Mouse (Mus musculus) myocyte (in vitro differentiated cells): ENCODE measurements at regions not wholly inside any gene's neighbourhood (a gene's known extent, or its start where the extent isn't known, plus 50 kb on each side); places are given as distances from the start of the nearest gene placed in this dataset.

ENCODE experiments used
- H3K27me3 ChIP-seq: one replicate; pipeline ENCODE4 v1.6.1; 2011; ENCODE audit not compliant: control insufficient read depth, insufficient read depth, insufficient read length
- H3K36me3 ChIP-seq: one replicate; pipeline ENCODE4 v1.6.1; 2011; ENCODE audit not compliant: control insufficient read depth, insufficient read depth
- H3K4me2 ChIP-seq: one replicate; pipeline ENCODE4 v1.6.1; 2011; ENCODE audit warnings: low read depth, control low read depth
- H3K4me3 ChIP-seq: one replicate; pipeline ENCODE4 v1.5.1; 2011; ENCODE audit warnings: mild to moderate bottlenecking, control low read depth, moderate library complexity
- H3K79me2 ChIP-seq: one replicate; pipeline ENCODE4 v1.6.1; 2011; ENCODE audit not compliant: control insufficient read depth, insufficient read depth
- H3ac ChIP-seq: one replicate; pipeline ENCODE4 v1.6.1; 2011; ENCODE audit not compliant: control insufficient read depth, insufficient read length
- CEBPB ChIP-seq: IDR thresholded peaks from 2 replicates; pipeline ENCODE4 v1.6.1; 2011; ENCODE audit warnings: mild to moderate bottlenecking, moderate library complexity; ENCODE audit not compliant: poor library complexity, insufficient read depth, severe bottlenecking
- E2F4 ChIP-seq: IDR thresholded peaks from one replicate; pipeline ENCODE4 v1.6.1; 2011; ENCODE audit warnings: mild to moderate bottlenecking, control low read depth, moderate library complexity; ENCODE audit not compliant: insufficient read depth
- MAX ChIP-seq: IDR thresholded peaks from one replicate; pipeline ENCODE4 v1.6.1; 2011; ENCODE audit warnings: low read depth, mild to moderate bottlenecking, control low read depth
- MYOD1 ChIP-seq, 3 experiments: IDR thresholded peaks; one replicate each; pipeline ENCODE4 v1.6.1; 2011; ENCODE audit warnings: control low read depth in 2 of 3, low read depth in 2 of 3, mild to moderate bottlenecking in 2 of 3, moderate library complexity in 1 of 3; ENCODE audit not compliant: insufficient read length in 2 of 3, control insufficient read depth in 1 of 3
- MYOG ChIP-seq, 3 experiments: IDR thresholded peaks; one replicate each; pipeline ENCODE4 v1.6.1; 2011; ENCODE audit warnings: control low read depth in 2 of 3, low read depth in 2 of 3, mild to moderate bottlenecking in 2 of 3; ENCODE audit not compliant: insufficient read length in 2 of 3, control insufficient read depth in 1 of 3, insufficient read depth in 1 of 3
- POLR2A ChIP-seq: IDR thresholded peaks from one replicate; pipeline ENCODE4 v1.6.1; 2011; ENCODE audit warnings: low read depth, mild to moderate bottlenecking, control low read depth, moderate library complexity; ENCODE audit not compliant: insufficient read length
- POLR2AphosphoS2 ChIP-seq: IDR thresholded peaks from one replicate; pipeline ENCODE4 v1.6.1; 2011; ENCODE audit warnings: low read depth, control low read depth; ENCODE audit not compliant: insufficient read length
- REST ChIP-seq: IDR thresholded peaks from one replicate; pipeline ENCODE4 v1.6.1; 2011; ENCODE audit warnings: mild to moderate bottlenecking, control low read depth, moderate library complexity; ENCODE audit not compliant: insufficient read depth, insufficient read length
- SRF ChIP-seq: IDR thresholded peaks from one replicate; pipeline ENCODE4 v1.6.1; 2011; ENCODE audit warnings: low read depth; ENCODE audit not compliant: control insufficient read depth, insufficient read length
- TCF12 ChIP-seq: IDR thresholded peaks from one replicate; pipeline ENCODE4 v1.6.1; 2011; ENCODE audit warnings: mild to moderate bottlenecking, control low read depth; ENCODE audit not compliant: poor library complexity, insufficient read depth, severe bottlenecking
- TCF3 ChIP-seq: IDR thresholded peaks from one replicate; pipeline ENCODE4 v1.6.1; 2011; ENCODE audit warnings: low read depth, control low read depth; ENCODE audit not compliant: insufficient read length
- USF1 ChIP-seq: IDR thresholded peaks from one replicate; pipeline ENCODE4 v1.6.1; 2011; ENCODE audit warnings: low read depth, mild to moderate bottlenecking, control low read depth, moderate library complexity

DNA sequence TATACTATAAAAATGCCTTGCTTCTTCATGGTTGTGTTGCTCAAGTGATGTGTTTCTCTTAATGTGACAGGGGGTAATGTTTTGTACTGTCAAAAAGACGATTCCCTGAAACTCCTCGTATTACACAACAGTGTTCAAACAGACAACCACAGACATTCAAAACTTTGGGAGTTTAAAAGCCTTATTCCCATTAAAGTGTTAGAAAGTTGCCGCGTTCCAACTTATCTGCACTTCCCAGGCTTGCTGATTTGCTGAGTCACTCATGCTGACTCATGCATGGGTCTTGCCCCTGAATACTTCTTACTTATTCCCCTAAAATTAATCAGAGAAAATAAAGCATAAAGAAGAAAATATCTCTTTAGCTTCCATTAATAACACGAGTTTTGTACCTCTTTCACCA, 239.8 kb upstream of the Dab2 start:
- Histone ChIP-seq H3K79me2 (no peaks in the 10 kb centered on the region), H3K36me3 (no peaks in the 10 kb centered on the region), H3ac (no peak overlapping the region), H3K27me3 (no peaks in the 10 kb centered on the region), H3K4me2 (peak overlapping the region; percentile 55), H3K4me3 (no peak overlapping the region)
- TF ChIP-seq MYOG (IDR thresholded peaks at IDR 0.05; ENCODE audit: control insufficient read depth in 1 of 3, insufficient read depth in 1 of 3, insufficient read length in 2 of 3, low read depth in 2 of 3): no peak
- no peak for TF ChIP-seq MYOD1 (IDR thresholded peaks at IDR 0.05; ENCODE audit: control insufficient read depth in 1 of 3, insufficient read length in 2 of 3, low read depth in 2 of 3)
- TF ChIP-seq E2F4: no peak
- TF ChIP-seq TCF12: no peak
- no peak for TF ChIP-seq SRF
- no peak for TF ChIP-seq POLR2AphosphoS2
- TF ChIP-seq CEBPB: peak; percentile 80; the same call in 1 of the 2 replicates

DNA sequence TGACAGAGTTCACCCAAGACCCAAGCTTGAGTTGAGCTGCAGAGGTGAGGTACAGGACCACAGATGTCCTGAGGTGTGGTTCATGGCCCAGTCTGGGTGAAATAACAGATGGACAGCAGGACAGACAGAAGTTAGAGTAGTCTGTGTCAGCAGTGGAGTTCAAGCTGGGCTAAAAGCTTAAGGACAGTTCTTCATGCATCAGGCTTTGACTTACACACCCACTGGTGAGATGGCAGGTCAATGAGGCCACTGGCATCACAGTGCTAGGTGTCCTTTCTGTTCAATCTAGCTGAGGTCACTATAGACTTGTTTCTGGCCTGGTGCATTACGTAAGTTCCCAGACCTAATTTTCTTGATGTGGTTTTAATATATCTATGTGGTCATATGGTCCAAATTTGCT, 238.9 kb upstream of the Dab2 start:
- H3K4me2 ChIP-seq: no peak overlapping the region
- H3K79me2 ChIP-seq: no peaks in the 10 kb centered on the region
- no peak overlapping the region for H3K4me3 ChIP-seq
- H3ac ChIP-seq: no peak overlapping the region
- no peak for TF ChIP-seq MYOD1 (IDR thresholded peaks at IDR 0.05; ENCODE audit: control insufficient read depth in 1 of 3, insufficient read length in 2 of 3, low read depth in 2 of 3)
- H3K36me3 ChIP-seq: no peaks in the 10 kb centered on the region
- H3K27me3 ChIP-seq: no peaks in the 10 kb centered on the region

DNA sequence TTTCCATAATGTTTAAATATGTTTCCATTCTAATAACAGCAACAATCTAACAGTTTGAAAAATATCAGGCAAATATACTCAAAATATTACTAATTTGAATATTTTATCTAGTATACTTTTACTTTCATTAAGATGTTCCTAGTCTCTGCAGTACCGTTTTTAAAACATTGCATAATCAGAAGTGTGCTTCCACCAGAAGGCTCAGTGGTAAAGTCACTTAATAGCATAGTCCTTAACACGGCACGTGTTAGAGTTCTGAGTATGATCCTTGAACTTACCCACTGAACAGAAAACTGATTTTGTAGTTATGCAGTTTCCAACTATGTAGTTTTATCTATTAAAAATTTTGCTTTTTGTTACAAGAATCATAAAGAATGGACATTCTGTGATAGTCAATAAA, 234.5 kb upstream of the Dab2 start:
- H3K4me3 ChIP-seq: no peak overlapping the region
- H3K36me3 ChIP-seq: no peaks in the 10 kb centered on the region
- no peaks in the 10 kb centered on the region for H3K79me2 ChIP-seq
- TF ChIP-seq REST (no peak), MAX (no peak), TCF3 (no peak), TCF12 (no peak), MYOD1 (IDR thresholded peaks at IDR 0.05; ENCODE audit: control insufficient read depth in 1 of 3, insufficient read length in 2 of 3, low read depth in 2 of 3) (no peak), SRF (no peak), POLR2A (no peak)
- H3ac ChIP-seq: no peak overlapping the region
- H3K27me3 ChIP-seq: no peaks in the 10 kb centered on the region
- no peak overlapping the region for H3K4me2 ChIP-seq

DNA sequence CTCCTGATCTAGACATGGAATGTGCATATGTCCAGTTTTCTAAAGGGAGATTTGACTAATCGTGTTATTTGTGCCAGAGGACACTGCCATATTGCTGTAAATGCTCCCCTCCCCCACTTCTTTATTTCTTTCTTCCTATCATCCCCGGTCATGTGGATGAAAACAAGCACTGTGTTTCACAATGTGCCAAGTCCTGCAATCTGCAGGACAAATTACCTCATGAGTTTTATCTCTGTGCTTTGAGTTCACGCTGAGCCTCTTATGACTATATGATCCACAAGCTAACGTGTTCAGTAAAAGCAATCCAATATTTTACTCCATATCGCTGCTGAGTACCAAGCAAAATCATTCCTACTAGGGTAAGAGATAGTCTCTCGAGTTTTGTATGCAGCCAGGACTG, 232.2 kb upstream of the Dab2 start:
- H3K36me3 ChIP-seq: no peaks in the 10 kb centered on the region
- H3K4me2 ChIP-seq: no peak overlapping the region
- no peak overlapping the region for H3K4me3 ChIP-seq
- no peaks in the 10 kb centered on the region for H3K27me3 ChIP-seq
- no peak overlapping the region for H3ac ChIP-seq
- H3K79me2 ChIP-seq: no peaks in the 10 kb centered on the region
- no peak for TF ChIP-seq MYOG (IDR thresholded peaks at IDR 0.05; ENCODE audit: control insufficient read depth in 1 of 3, insufficient read depth in 1 of 3, insufficient read length in 2 of 3, low read depth in 2 of 3)
- TF ChIP-seq TCF12: no peak
- no peak for TF ChIP-seq SRF
- no peak for TF ChIP-seq MYOD1 (IDR thresholded peaks at IDR 0.05; ENCODE audit: control insufficient read depth in 1 of 3, insufficient read length in 2 of 3, low read depth in 2 of 3)
- no peak for TF ChIP-seq TCF3
- no peak for TF ChIP-seq POLR2A
- TF ChIP-seq REST: no peak
- no peak for TF ChIP-seq MAX
- TF ChIP-seq USF1: no peak
- TF ChIP-seq E2F4: no peak
- TF ChIP-seq POLR2AphosphoS2: no peak
- TF ChIP-seq CEBPB: no peak

DNA sequence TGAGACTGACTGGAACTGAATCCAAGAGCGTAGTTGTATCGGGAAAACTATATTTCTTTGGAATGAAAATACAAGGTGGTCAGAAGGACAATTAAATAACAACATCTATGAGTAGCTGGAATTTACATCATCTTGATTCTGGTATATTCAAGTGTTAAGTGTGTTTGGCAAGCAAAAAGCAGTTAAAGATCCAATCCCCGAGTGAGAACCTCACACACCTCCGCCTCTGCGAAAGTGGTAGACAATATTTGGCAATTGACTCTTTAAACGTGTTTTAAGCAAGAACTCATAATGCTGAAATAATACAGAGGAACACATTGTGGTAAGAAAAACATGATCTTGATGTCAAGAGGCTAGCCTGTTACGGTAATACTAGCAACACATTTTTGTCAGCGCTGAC, 231.2 kb upstream of the Dab2 start:
- Histone ChIP-seq H3K4me3 (no peak overlapping the region), H3K36me3 (no peaks in the 10 kb centered on the region), H3ac (no peak overlapping the region), H3K27me3 (no peaks in the 10 kb centered on the region), H3K79me2 (no peaks in the 10 kb centered on the region), H3K4me2 (no peak overlapping the region)
- TF ChIP-seq MAX (no peak), CEBPB (no peak), MYOD1 (IDR thresholded peaks at IDR 0.05; ENCODE audit: control insufficient read depth in 1 of 3, insufficient read length in 2 of 3, low read depth in 2 of 3) (no peak), E2F4 (no peak), USF1 (no peak), POLR2AphosphoS2 (no peak), POLR2A (no peak), REST (no peak), TCF3 (no peak), MYOG (IDR thresholded peaks at IDR 0.05; ENCODE audit: control insufficient read depth in 1 of 3, insufficient read depth in 1 of 3, insufficient read length in 2 of 3, low read depth in 2 of 3) (no peak), SRF (no peak), TCF12 (no peak)
